Mouse (Mus musculus): Measurements from ENCODE around the gene Cox17. TPM values are rescaled to one million over a fixed set of nuclear protein-coding genes. Genes with fewer than 3 reads are reported as not detected.
"Not testable (repeated sequence)": the region's sequence is repeated elsewhere in the genome, so short reads cannot be mapped to it uniquely, and the experiment has no call there.

The Cox17 gene
- polyA plus RNA-seq, 1 experiment from 2014 or later, result 274 TPM

DNA sequence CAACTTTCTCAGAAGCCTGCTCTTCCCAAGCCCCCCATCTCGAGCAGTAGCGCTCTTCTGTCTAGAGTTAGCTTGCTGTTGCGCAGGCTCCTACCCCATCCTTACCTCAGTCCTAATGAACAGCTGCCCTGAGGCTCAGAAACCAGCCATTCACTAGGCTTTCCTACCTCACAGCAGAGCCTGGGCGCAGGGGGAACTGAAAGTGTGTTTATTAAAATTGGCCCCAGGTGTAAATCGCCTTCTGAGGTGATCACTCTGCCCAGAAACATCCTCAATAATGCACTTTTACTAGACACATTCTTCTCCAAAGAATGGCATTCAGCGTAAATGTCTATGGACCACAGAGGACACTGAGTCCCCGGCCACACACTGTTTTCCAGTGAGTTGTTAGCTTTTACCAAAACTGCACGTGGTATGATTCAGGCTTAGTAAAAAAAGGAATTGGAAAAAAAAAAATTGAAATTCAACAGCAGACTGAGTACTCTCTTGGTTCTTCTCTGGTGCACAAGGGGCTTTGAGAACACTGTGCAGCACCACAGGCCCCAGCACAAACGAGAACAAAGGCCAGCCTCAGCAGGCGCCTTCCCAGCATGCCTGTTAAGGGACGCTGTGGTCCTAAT lies 19.9 kb upstream of the Cox17 start:
- Histone ChIP-seq H3K27me3 (ENCODE audit: insufficient read depth, low read length) (no peaks in the 10 kb centered on the region), H3K27ac (ENCODE audit: low read depth) (no peak overlapping the region), H3K9me3 (ENCODE audit: low read length) (no peaks in the 10 kb centered on the region), H3K9ac (replicated peaks) (no peak overlapping the region), H3K4me3 (ENCODE audit: low read depth, low read length) (no peak overlapping the region), H3K36me3 (replicated peaks; ENCODE audit: insufficient read depth, low read length) (no peaks in the 10 kb centered on the region), H3K4me1 (ENCODE audit: insufficient read depth) (no peaks in the 10 kb centered on the region), H3K4me2 (ENCODE audit: low read depth, low read length) (no peak overlapping the region)
- 82% methylated on average over 11 of the region's 11 CpGs for WGBS (ENCODE audit: insufficient replicate concordance)
- TF ChIP-seq CTCF (IDR thresholded peaks at IDR 0.05; ENCODE audit: low read depth), result no peak
- TF ChIP-seq EP300 (IDR thresholded peaks at IDR 0.05; ENCODE audit: low read depth), result no peak
- DNase-seq, result no peak
- no peak for ATAC-seq

DNA sequence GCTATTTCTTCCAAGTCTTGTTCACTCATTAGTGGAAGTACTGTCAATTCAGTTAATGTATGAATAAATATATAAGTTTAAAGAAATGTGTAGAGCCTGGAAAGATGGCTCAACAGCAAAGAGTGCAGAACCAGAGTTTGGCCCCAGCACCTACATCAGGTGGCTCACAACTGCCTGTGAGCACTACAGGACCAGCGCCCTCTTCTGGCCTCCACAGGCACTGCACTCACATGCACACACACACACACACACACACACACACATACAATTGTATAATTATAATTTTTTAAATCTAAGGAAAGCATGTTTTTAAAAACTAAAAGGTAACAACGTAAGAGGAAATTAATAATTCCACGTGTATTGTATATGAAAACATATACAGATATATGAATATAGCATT lies 17.5 kb upstream of the Cox17 start:
- H3K36me3 ChIP-seq (replicated peaks; ENCODE audit: insufficient read depth, low read length), result no peaks in the 10 kb centered on the region
- H3K4me1 ChIP-seq (ENCODE audit: insufficient read depth), result no peaks in the 10 kb centered on the region
- DNase-seq (peak; percentile 13), ATAC-seq (no peak)
- no peak overlapping the region for H3K4me2 ChIP-seq (ENCODE audit: low read depth, low read length)
- no peaks in the 10 kb centered on the region for H3K9me3 ChIP-seq (ENCODE audit: low read length)
- H3K27me3 ChIP-seq (ENCODE audit: insufficient read depth, low read length), result no peaks in the 10 kb centered on the region
- no peak overlapping the region for H3K9ac ChIP-seq (replicated peaks)
- 75% methylated on average over 3 of the region's 3 CpGs for WGBS (ENCODE audit: insufficient replicate concordance)
- no peak overlapping the region for H3K27ac ChIP-seq (ENCODE audit: low read depth)
- H3K4me3 ChIP-seq (ENCODE audit: low read depth, low read length), result no peak overlapping the region
- TF ChIP-seq CTCF (IDR thresholded peaks at IDR 0.05; ENCODE audit: low read depth), result peak; percentile 32
- TF ChIP-seq EP300 (IDR thresholded peaks at IDR 0.05; ENCODE audit: low read depth), result no peak

- WGBS (ENCODE audit: insufficient replicate concordance), result 54% methylated on average over 6 of the region's 6 CpGs
- ATAC-seq (no peak), DNase-seq (no peak)
- Histone ChIP-seq H3K4me3 (ENCODE audit: low read depth, low read length) (no peak overlapping the region), H3K36me3 (replicated peaks; ENCODE audit: insufficient read depth, low read length) (no peaks in the 10 kb centered on the region), H3K4me1 (ENCODE audit: insufficient read depth) (no peaks in the 10 kb centered on the region), H3K9ac (replicated peaks) (no peak overlapping the region), H3K9me3 (ENCODE audit: low read length) (no peaks in the 10 kb centered on the region), H3K27ac (ENCODE audit: low read depth) (no peak overlapping the region), H3K27me3 (ENCODE audit: insufficient read depth, low read length) (no peaks in the 10 kb centered on the region), H3K4me2 (ENCODE audit: low read depth, low read length) (no peak overlapping the region)
- TF ChIP-seq EP300 (IDR thresholded peaks at IDR 0.05; ENCODE audit: low read depth) (no peak), CTCF (IDR thresholded peaks at IDR 0.05; ENCODE audit: low read depth) (no peak)
Observed at GRCm38 (mm10) chr16:38334431-38334830, 12.4 kb upstream of the Cox17 start.

DNA sequence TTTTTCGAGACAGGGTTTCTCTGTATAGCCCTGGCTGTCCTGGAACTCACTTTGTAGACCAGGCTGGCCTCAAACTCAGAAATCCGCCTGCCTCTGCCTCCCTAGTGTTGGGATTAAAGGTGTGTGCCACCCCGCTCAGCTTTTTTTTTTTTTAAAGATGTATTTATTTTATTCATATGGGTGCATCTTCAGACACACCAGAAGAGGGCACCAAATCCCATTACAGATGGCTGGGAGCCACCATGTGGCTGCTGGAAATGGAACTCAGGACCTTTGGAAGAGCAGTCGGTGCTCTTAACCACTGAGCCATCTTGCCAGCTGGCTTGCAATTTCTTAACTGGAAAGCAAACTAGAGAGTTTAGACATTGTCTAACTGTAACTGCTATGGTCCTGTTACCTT lies 8.7 kb upstream of the Cox17 start:
- H3K9me3 ChIP-seq (ENCODE audit: low read length); H3K27ac ChIP-seq (ENCODE audit: low read depth); H3K36me3 ChIP-seq (replicated peaks; ENCODE audit: insufficient read depth, low read length); H3K4me3 ChIP-seq (ENCODE audit: low read depth, low read length); H3K27me3 ChIP-seq (ENCODE audit: insufficient read depth, low read length); ATAC-seq; DNase-seq; H3K4me2 ChIP-seq (ENCODE audit: low read depth, low read length); H3K9ac ChIP-seq (replicated peaks); H3K4me1 ChIP-seq (ENCODE audit: insufficient read depth): not testable (repeated sequence)
- TF ChIP-seq CTCF (IDR thresholded peaks at IDR 0.05; ENCODE audit: low read depth), result 0 out of 2 replicates have a peak, but pooled peaks have one; percentile 18
- 75% methylated on average over 4 of the region's 4 CpGs for WGBS (ENCODE audit: insufficient replicate concordance)

- Histone ChIP-seq H3K36me3 (replicated peaks; ENCODE audit: insufficient read depth, low read length) (no peaks in the 10 kb centered on the region), H3K27me3 (ENCODE audit: insufficient read depth, low read length) (no peaks in the 10 kb centered on the region), H3K9ac (replicated peaks) (no peak within 1 kb of the TSS), H3K4me3 (ENCODE audit: low read depth, low read length) (peak within 1 kb of the TSS; percentile 12; the same call in 1 of the 2 replicates), H3K27ac (ENCODE audit: low read depth) (no peak within 1 kb of the TSS), H3K9me3 (ENCODE audit: low read length) (no peaks in the 10 kb centered on the region), H3K4me1 (ENCODE audit: insufficient read depth) (peaks cover 7% of the 10 kb centered on the region), H3K4me2 (ENCODE audit: low read depth, low read length) (peak within 1 kb of the TSS; percentile 67)
- peak; percentile 84 for DNase-seq
- ATAC-seq, result peak; percentile 79
- no peak for TF ChIP-seq EP300 (IDR thresholded peaks at IDR 0.05; ENCODE audit: low read depth)
- 17% methylated on average over 30 of the region's 30 CpGs for WGBS (ENCODE audit: insufficient replicate concordance)
Observed at GRCm38 (mm10) chr16:38341396-38342324, 5.1 kb upstream of the Cox17 start, which contains the start of gene Maats1. Gene Maats1 (minus strand): TSS chr16:38342143.

- Histone ChIP-seq H3K4me2 (ENCODE audit: low read depth, low read length) (no peak overlapping the region), H3K4me3 (ENCODE audit: low read depth, low read length) (no peak overlapping the region), H3K9me3 (ENCODE audit: low read length) (no peaks in the 10 kb centered on the region), H3K27ac (ENCODE audit: low read depth) (no peak overlapping the region), H3K9ac (replicated peaks) (no peak overlapping the region), H3K27me3 (ENCODE audit: insufficient read depth, low read length) (no peaks in the 10 kb centered on the region), H3K4me1 (ENCODE audit: insufficient read depth) (peaks cover 13% of the 10 kb centered on the region), H3K36me3 (replicated peaks; ENCODE audit: insufficient read depth, low read length) (peaks cover 10% of the 10 kb centered on the region)
- DNase-seq (peak; percentile 15), ATAC-seq (no peak)
- 74% methylated on average over 3 of the region's 3 CpGs for WGBS (ENCODE audit: insufficient replicate concordance)
- TF ChIP-seq CTCF (IDR thresholded peaks at IDR 0.05; ENCODE audit: low read depth), result peak; percentile 67
- no peak for TF ChIP-seq EP300 (IDR thresholded peaks at IDR 0.05; ENCODE audit: low read depth)
Observed at GRCm38 (mm10) chr16:38344941-38345725, 1.7 kb upstream of the Cox17 start.

All from liver, postnatal 0 days (tissue).